Mouse (Mus musculus) kidney, postnatal 10 days (tissue): ENCODE data around the gene Srcin1.

Experiments
- DNase-seq: peaks from one replicate; pipeline ENCODE4 v3.0.0; 2021; ENCODE audit warnings: mixed read lengths

Srcin1 gene

DNA sequence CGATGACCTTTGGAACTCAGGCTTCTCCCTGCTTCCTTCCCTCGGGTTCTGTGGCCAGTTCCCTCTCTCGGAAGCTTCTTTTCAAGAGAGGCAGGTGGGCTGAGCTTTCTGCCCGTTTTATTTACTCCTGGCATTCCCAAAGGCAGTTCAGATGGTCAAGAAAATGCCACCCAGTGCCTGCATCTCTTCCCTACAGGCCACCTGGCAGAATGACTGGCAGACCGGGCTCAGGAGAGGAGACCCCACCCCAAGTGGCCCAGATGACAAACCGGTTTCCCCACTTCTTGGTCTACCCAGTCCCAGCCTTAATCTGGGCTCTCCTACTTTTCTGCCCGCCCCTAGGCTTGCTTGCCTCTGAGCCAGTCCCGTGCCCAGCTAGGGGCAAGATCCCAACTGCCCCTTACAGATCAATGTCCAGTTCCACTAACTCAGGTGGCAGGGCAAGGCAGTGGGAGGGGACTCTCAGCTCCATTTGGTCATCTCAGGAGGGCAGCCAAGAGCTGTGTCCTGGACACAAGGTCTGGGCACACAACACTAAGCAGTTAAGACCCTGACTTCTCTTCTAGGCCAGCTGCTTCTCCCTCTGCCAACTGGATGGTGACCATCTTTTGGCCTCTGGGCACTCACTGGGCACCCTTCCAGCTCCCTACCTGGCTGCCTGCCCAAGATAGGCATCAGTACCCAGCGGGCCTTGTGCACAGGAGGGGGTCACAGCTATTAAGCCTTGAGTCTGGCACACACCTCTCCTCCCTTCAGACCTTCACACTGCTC is at the start of gene Srcin1:
Srcin1 (minus strand) TSS at position 51 of the 771 bp plus-strand sequence.
- peak; percentile 91 for DNase-seq

DNA sequence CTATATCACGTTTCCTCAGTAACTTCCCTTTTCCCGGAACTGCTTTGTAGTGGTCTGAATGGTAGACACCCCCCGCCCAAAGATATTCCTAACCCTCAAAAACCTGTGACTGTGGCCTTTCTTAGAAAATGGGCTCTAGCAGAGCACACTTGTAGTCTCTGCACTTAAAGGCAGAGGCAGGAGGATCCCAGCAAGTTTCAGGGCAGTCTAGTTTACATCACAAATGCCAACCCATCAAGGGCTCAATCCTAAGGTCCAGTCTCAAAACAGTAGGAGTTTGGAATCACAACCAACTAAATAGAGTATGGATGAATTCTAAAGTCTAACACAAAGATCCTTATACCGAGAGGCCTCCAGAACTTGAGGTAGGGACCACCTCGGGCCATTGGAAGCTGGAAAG is 49.6 kb upstream of the Srcin1 start:
- no peak for DNase-seq

GRCm38 (mm10) chr11:97623166-97623565 is 47.2 kb upstream of the Srcin1 start:
- DNase-seq = no peak

GRCm38 (mm10) chr11:97622440-97622839 is 46.5 kb upstream of the Srcin1 start:
- peak; percentile 78 for DNase-seq

- peak; percentile 91 for DNase-seq
Observed at GRCm38 (mm10) chr11:97619391-97619795, 43.4 kb upstream of the Srcin1 start.

GRCm38 (mm10) chr11:97618368-97618767 is 42.4 kb upstream of the Srcin1 start:
- peak; percentile 41 for DNase-seq

DNA sequence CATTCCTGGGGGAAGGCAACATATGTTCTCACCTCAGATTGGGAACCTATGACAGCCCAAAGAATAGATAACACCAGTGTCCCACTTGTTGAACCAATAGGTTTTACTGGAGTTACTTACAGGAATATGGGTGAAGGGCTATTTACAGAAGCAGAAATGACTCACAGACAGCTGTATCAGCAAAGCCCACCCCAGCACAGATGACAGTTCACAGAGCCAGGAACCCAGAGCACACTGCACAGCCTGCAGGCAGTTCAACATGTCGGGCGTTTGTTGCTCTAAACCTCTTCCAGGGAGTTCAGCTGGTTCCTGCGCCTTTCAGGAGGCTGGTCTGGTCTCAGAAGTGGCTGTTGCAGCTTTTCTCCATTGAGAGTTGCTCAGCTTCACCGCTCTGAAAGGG is 39.3 kb upstream of the Srcin1 start:
- no peak for DNase-seq

DNA sequence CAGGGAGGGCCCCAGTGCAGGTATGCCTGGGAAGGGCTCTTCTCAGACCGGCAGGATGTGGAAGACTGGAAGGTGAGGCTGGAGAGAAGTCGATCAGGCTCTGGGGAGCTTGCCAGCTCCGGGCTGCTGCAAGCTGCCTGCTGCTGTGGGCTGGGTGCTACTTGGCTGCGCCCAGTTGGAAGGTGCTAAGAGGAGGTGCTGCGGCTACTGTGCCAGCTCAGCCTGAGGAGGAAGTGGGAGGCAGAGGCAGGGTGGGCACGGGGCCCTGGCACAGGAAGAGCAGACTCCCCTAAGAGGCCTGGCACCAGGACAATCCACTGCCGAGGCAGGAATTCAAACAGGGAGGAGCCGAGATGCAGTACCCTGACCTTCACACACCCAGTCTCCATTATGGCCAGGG is 35.1 kb upstream of the Srcin1 start:
- peak; percentile 34 for DNase-seq

DNA sequence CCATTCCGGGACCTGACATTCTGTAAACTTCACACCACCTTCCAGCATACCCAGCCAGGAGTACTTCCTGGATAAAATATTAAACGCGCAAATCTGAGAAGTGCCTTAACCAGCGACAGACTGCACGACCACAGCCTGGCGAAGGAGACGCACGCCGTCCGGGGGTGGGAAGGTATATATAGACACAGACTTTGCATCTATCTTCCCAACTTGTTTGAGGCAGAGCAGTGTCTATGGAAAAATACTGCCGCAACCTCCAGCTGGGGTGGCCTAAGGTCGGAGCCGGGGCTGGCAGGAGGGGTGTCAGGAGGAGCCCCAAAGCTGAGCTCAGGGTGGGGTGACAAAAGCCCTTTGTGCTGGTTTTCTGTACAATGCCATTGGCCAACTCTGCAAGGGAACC is 33.8 kb upstream of the Srcin1 start:
- no peak for DNase-seq

DNA sequence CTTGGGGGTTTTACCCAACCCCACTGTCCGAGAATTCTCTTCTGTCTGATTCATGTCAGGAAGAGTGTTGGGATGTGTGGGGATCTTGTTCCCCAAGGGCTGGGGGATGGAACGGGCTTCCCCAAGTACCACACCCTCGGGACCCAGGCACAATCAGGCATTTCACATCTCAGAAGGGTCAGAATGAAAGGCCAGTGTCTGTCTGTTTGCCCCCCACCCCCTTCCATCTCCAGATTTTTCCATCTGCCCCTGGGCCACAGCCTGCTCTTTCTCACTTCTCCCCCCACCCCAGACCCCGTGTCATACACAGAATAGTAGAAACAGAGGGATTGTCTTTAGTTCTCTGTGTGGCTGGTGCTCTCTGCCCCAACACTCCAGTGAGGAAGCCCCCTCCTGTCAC is 32.9 kb upstream of the Srcin1 start:
- DNase-seq = no peak

DNA sequence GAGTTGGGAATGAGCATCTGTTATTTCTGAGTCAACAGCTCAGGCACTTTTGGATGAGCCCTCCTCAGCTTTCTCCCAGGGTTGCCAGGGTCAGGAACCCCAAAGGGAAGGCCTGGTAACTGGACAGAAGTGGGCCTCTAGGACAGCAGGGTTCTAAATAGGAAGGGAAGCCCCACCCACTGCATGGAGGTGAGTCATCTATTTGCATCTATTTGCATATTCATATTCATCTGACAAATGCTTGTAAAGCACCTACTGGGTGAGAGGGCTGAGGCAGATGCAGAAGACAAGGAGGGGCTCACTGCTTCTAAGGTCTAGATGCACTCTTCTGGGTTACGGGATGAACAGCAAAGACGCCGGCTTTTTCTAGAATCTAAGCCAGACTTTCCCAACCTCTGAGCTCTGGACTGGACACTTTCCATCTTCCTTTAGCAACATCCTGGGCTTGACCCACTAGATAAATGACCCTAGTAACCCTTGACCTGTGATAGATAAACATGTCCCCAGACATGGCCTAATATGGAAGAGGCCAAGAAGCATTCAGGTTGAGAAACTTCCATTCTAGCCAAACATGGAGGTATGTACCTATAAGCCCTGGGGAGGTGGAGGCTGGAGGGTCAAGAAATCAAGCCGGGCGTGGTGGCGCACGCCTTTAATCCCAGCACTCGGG is 31.2 kb upstream of the Srcin1 start:
- no peak for DNase-seq

DNA sequence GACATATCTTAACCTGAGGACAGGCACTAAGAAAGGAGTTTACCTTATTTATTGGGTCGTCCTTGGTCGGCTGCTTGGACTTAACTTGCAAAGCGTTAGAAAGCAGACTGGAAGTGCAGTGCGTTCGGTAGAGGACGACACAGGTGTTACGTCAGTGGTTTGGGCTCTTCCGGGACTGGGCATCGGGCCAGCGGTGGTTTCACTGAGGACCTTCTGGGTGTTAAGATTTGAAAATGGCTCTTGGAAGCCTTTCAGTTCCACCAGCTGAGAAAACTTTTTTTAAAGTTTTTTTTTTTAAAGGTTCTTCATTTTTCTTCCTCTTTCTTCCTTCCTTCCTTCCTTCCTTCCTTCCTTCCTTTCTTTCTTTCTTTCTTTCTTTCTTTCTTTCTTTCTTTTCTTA is 27.9 kb upstream of the Srcin1 start:
- DNase-seq = peak; percentile 69

DNA sequence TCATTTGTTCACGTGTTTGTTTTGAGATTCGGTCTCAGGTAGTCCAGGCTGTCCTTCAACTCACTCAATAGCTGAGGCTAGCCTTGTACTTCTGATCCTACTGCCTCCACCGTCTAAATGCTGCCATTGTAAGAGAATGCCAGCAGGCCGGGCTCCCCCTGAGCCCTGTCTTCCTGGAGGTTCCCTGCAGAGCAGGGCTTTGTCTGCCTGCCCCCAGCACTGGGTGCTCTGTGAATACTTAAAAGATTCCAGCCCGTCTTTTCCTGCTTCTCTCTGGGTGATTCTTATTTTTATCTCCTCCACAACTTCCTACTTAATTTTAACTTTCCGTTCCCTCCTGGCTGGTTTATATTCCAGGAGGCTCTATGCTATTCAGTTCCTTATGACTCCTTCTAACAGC is 26.2 kb upstream of the Srcin1 start:
- DNase-seq = no peak

- DNase-seq = no peak
Observed at GRCm38 (mm10) chr11:97599104-97599503, 23.1 kb upstream of the Srcin1 start.

- no peak for DNase-seq
Observed at GRCm38 (mm10) chr11:97597945-97598691, 22.1 kb upstream of the Srcin1 start.

GRCm38 (mm10) chr11:97594136-97594535 is 18.1 kb upstream of the Srcin1 start:
- no peak for DNase-seq

- DNase-seq = no peak
Observed at GRCm38 (mm10) chr11:97591910-97592309, 15.9 kb upstream of the Srcin1 start.

GRCm38 (mm10) chr11:97590227-97590960 is 14.4 kb upstream of the Srcin1 start:
- DNase-seq = no peak

- DNase-seq = no peak
Observed at GRCm38 (mm10) chr11:97589216-97589615, 13.2 kb upstream of the Srcin1 start.

GRCm38 (mm10) chr11:97585932-97586331 is 9.9 kb upstream of the Srcin1 start:
- DNase-seq = peak; percentile 51

DNA sequence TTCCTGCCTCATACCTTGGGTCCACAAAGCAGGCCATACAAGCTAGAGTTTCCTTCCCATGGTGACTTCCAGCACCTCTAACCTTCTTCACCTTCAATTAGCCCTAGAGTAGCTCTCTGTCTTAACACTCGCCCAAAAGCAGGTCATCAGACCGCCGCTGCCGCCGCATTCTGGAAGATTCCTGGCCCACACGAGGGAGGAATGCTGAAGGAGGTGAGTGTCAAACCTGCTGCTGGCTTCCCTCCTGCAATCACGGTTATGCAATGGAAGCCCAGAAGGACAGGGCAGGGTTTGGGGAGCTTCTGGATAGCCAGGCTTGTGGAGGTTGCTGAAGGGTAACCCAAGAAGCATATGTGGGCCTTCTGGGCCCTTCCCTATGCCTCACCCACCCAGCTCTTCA is 8.5 kb upstream of the Srcin1 start:
- no peak for DNase-seq

- no peak for DNase-seq
Observed at GRCm38 (mm10) chr11:97579088-97579857, 3.3 kb upstream of the Srcin1 start.
